Mouse (Mus musculus) ES-E14 (cell line): ENCODE data around the gene Kif21a.

Experiments
- CHD2 ChIP-seq: IDR thresholded peaks from 2 replicates; pipeline ENCODE4 v1.6.1; 2014; ENCODE audit warnings: mild to moderate bottlenecking, low read depth, low read length, inconsistent platforms
- HCFC1 ChIP-seq: IDR thresholded peaks from 2 replicates; pipeline ENCODE4 v1.6.1; 2012; ENCODE audit warnings: low read length, inconsistent platforms, borderline replicate concordance; ENCODE audit not compliant: insufficient read depth
- ZNF384 ChIP-seq: IDR thresholded peaks from 2 replicates; pipeline ENCODE4 v1.6.1; 2012; ENCODE audit warnings: low read depth, low read length, inconsistent platforms

DNA sequence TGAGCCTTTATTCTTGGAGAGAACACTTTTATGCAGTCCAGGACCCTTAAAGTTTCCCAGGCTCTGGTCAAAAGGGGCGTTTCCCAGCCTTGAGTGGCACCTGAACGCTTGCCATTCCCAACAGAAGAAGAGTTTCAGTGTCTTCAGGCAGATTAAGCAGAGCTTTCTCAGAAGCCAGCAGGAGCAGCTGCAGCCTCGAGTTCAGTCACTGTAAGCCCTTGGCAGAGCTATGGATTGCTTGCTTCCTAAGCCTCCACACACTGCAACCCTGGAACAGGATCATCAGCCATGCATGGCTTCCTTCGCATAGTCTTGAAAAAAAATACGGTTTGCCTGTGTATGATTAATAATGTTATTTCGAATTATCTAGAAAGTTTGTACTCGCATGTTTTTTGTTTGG, 14.1 kb upstream of the Kif21a start:
- TF ChIP-seq HCFC1: no peak
- TF ChIP-seq ZNF384: no peak
- TF ChIP-seq CHD2: no peak
